Mouse (Mus musculus): ENCODE results near the gene Atg10. TPM values are rescaled to one million over a fixed set of nuclear protein-coding genes. Genes with fewer than 3 reads are reported as not detected.

Gene Atg10
- total and polyA plus RNA-seq, 2 experiments from 2014 or later: 7.5 to 10.7 TPM

GRCm38 (mm10) chr13:91178428-91179160 is 45.2 kb downstream of the Atg10 start:
- TF ChIP-seq CTCF (IDR thresholded peaks at IDR 0.05; ENCODE audit: low read depth): peak; percentile 30; the same call in 1 of the 2 replicates
- Histone ChIP-seq H3K9ac (no peak overlapping the region), H3K36me3 (ENCODE audit: insufficient read depth) (no peaks in the 10 kb centered on the region), H3K9me3 (ENCODE audit: low read length) (no peaks in the 10 kb centered on the region), H3K4me3 (ENCODE audit: low read depth, low read length) (no peak overlapping the region), H3K4me1 (ENCODE audit: insufficient read depth) (peaks cover 16% of the 10 kb centered on the region), H3K4me2 (ENCODE audit: low read depth) (no peak overlapping the region), H3K27ac (ENCODE audit: low read depth, low read length) (peak overlapping the region; percentile 59), H3K27me3 (ENCODE audit: insufficient read depth, low read length) (no peaks in the 10 kb centered on the region)
- ATAC-seq: peak; percentile 81
- DNase-seq: peak; percentile 73
- WGBS: 17% methylated on average over 9 of the region's 9 CpGs

DNA sequence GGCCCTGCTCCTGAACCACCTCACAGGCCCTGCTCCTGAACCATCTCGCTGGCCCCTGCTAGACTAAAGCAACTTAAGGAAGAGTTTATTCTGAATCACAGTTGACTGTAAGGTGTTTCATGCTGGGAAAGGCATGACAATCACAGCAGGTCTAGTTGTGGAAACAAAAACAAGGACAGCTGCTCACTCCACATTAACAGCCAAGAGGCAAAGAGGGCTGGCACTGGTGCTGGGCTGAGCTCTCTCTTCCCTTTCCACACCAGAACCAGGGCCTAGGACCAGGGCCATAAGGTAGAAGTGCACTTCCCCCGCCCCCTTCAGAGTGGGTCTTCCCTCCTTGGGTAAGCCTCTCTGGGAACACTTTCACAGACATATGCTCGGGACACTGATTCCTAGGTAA is 48.4 kb downstream of the Atg10 start:
- Histone ChIP-seq H3K4me2 (ENCODE audit: low read depth) (no peak overlapping the region), H3K4me3 (ENCODE audit: low read depth, low read length) (no peak overlapping the region), H3K4me1 (ENCODE audit: insufficient read depth) (peaks cover 16% of the 10 kb centered on the region), H3K9ac (no peak overlapping the region), H3K27me3 (ENCODE audit: insufficient read depth, low read length) (no peaks in the 10 kb centered on the region), H3K9me3 (ENCODE audit: low read length) (no peaks in the 10 kb centered on the region), H3K27ac (ENCODE audit: low read depth, low read length) (no peak overlapping the region), H3K36me3 (ENCODE audit: insufficient read depth) (no peaks in the 10 kb centered on the region)
- no peak for ATAC-seq
- no peak for DNase-seq
- no peak for TF ChIP-seq CTCF (IDR thresholded peaks at IDR 0.05; ENCODE audit: low read depth)
- WGBS: 68% methylated on average over 3 of the region's 3 CpGs

- no peaks in the 10 kb centered on the region for H3K4me1 ChIP-seq (ENCODE audit: insufficient read depth)
- no peaks in the 10 kb centered on the region for H3K27me3 ChIP-seq (ENCODE audit: insufficient read depth, low read length)
- H3K4me2 ChIP-seq (ENCODE audit: low read depth): no peak overlapping the region
- DNase-seq (peak; percentile 38), ATAC-seq (peak; percentile 84)
- no peaks in the 10 kb centered on the region for H3K36me3 ChIP-seq (ENCODE audit: insufficient read depth)
- H3K9ac ChIP-seq: no peak overlapping the region
- WGBS: 53% methylated on average over 15 of the region's 15 CpGs
- no peak overlapping the region for H3K27ac ChIP-seq (ENCODE audit: low read depth, low read length)
- H3K9me3 ChIP-seq (ENCODE audit: low read length): no peaks in the 10 kb centered on the region
- no peak for TF ChIP-seq CTCF (IDR thresholded peaks at IDR 0.05; ENCODE audit: low read depth)
- H3K4me3 ChIP-seq (ENCODE audit: low read depth, low read length): no peak overlapping the region
Measured at GRCm38 (mm10) chr13:91171766-91172491, 51.8 kb downstream of the Atg10 start.

GRCm38 (mm10) chr13:91171205-91171604 is 52.6 kb downstream of the Atg10 start:
- DNase-seq: peak; percentile 22
- no peaks in the 10 kb centered on the region for H3K9me3 ChIP-seq (ENCODE audit: low read length)
- no peaks in the 10 kb centered on the region for H3K36me3 ChIP-seq (ENCODE audit: insufficient read depth)
- H3K4me2 ChIP-seq (ENCODE audit: low read depth): no peak overlapping the region
- ATAC-seq: no peak
- H3K27me3 ChIP-seq (ENCODE audit: insufficient read depth, low read length): no peaks in the 10 kb centered on the region
- WGBS: 49% methylated on average over 5 of the region's 5 CpGs
- no peak overlapping the region for H3K4me3 ChIP-seq (ENCODE audit: low read depth, low read length)
- H3K4me1 ChIP-seq (ENCODE audit: insufficient read depth): no peaks in the 10 kb centered on the region
- H3K27ac ChIP-seq (ENCODE audit: low read depth, low read length): no peak overlapping the region
- TF ChIP-seq CTCF (IDR thresholded peaks at IDR 0.05; ENCODE audit: low read depth): no peak
- H3K9ac ChIP-seq: no peak overlapping the region

GRCm38 (mm10) chr13:91169529-91170319 is 54.0 kb downstream of the Atg10 start:
- ATAC-seq: no peak
- 79% methylated on average over 17 of the region's 17 CpGs for WGBS

GRCm38 (mm10) chr13:91168486-91168885 is 55.3 kb downstream of the Atg10 start:
- Histone ChIP-seq H3K27ac (ENCODE audit: low read depth, low read length) (no peak overlapping the region), H3K9me3 (ENCODE audit: low read length) (no peaks in the 10 kb centered on the region), H3K4me1 (ENCODE audit: insufficient read depth) (no peaks in the 10 kb centered on the region), H3K9ac (no peak overlapping the region), H3K36me3 (ENCODE audit: insufficient read depth) (no peaks in the 10 kb centered on the region), H3K4me2 (ENCODE audit: low read depth) (no peak overlapping the region), H3K27me3 (ENCODE audit: insufficient read depth, low read length) (no peaks in the 10 kb centered on the region), H3K4me3 (ENCODE audit: low read depth, low read length) (no peak overlapping the region)
- WGBS: 88% methylated on average over 4 of the region's 4 CpGs
- no peak for TF ChIP-seq CTCF (IDR thresholded peaks at IDR 0.05; ENCODE audit: low read depth)
- ATAC-seq (no peak; the same call in 1 of the 2 replicates), DNase-seq (no peak)

More at GRCm38 (mm10) chr13:91169529-91170319, 54.0 kb downstream of the Atg10 start:
- TF ChIP-seq CTCF (IDR thresholded peaks at IDR 0.05; ENCODE audit: low read depth): no peak
- no peak for DNase-seq
- Histone ChIP-seq H3K36me3 (ENCODE audit: insufficient read depth) (no peaks in the 10 kb centered on the region), H3K9me3 (ENCODE audit: low read length) (no peaks in the 10 kb centered on the region), H3K27ac (ENCODE audit: low read depth, low read length) (no peak overlapping the region), H3K4me3 (ENCODE audit: low read depth, low read length) (no peak overlapping the region), H3K4me2 (ENCODE audit: low read depth) (no peak overlapping the region), H3K27me3 (ENCODE audit: insufficient read depth, low read length) (no peaks in the 10 kb centered on the region), H3K9ac (no peak overlapping the region), H3K4me1 (ENCODE audit: insufficient read depth) (no peaks in the 10 kb centered on the region)
